Comparison of ENCODE assay signal across 17 mouse cellular contexts in genomic region chr6:122252146-122252545, GRCm38 (mm10). TPM values are rescaled to one million over a fixed set of nuclear protein-coding genes. Genes with fewer than 3 reads are reported as not detected.
DNase-seq lines count a peak whose midpoint lies in the region; ATAC-seq and TF ChIP-seq lines count a peak whose summit lies in the region.
"Had no signal": no experiment of that assay in that cellular context is flagged by ENCODE, and none has a peak within 500 bp of the region (broad histone marks: within the 10 kb centered on the region; RNA-seq: fewer than 3 reads in every experiment).

No protein-coding gene starts in this region.

- peak; percentile 55 for DNase-seq in forebrain, postnatal 0 days
- DNase-seq in lung, postnatal 0 days (ENCODE audit: low spot score): peak; percentile 16
- DNase-seq in lung, postnatal 36 days: no peak
- peak; percentile 57 for DNase-seq in MEL (ENCODE audit: low read depth, low spot score)
- DNase-seq in stomach, postnatal 0 days (ENCODE audit: low spot score): no peak
- DNase-seq: cerebellum, postnatal 25 days; gastrocnemius, postnatal 25 days; kidney, postnatal 4 days; liver, postnatal 0 days; thymus, postnatal 36 days had no signal

- TF ChIP-seq EP300 in lung, postnatal 0 days (IDR thresholded peaks at IDR 0.05): no peak
- no peak for TF ChIP-seq EP300 in MEL (IDR thresholded peaks at IDR 0.05; ENCODE audit: low read depth in 1 of 2, low read length in 2 of 2)
- TF ChIP-seq EP300 in stomach, postnatal 0 days (optimal IDR thresholded peaks at IDR 0.05): no peak

- H3K4me2 ChIP-seq in forebrain, postnatal 0 days (ENCODE audit: low read depth): no peak overlapping the region
- no peak overlapping the region for H3K4me2 ChIP-seq in forebrain, embryonic 13.5 days
- no peak overlapping the region for H3K4me2 ChIP-seq in lung, postnatal 0 days (replicated peaks; ENCODE audit: low read depth, low read length)
- H3K4me2 ChIP-seq in stomach, postnatal 0 days (replicated peaks; ENCODE audit: low read depth): no peak overlapping the region
- H3K4me2 ChIP-seq: midbrain, embryonic 12.5 days; neural tube, embryonic 13.5 days had no signal

- WGBS in forebrain, postnatal 0 days: 29% methylated on average over 1 of the region's 1 CpGs
- 26% methylated on average over 1 of the region's 1 CpGs for WGBS in forebrain, embryonic 13.5 days
- WGBS in lung, postnatal 0 days: 44% methylated on average over 1 of the region's 1 CpGs
- 53% methylated on average over 1 of the region's 1 CpGs for WGBS in stomach, postnatal 0 days

- no peaks in the 10 kb centered on the region for H3K4me1 ChIP-seq in forebrain, postnatal 0 days (ENCODE audit: insufficient read depth)
- no peaks in the 10 kb centered on the region for H3K4me1 ChIP-seq in forebrain, embryonic 13.5 days
- H3K4me1 ChIP-seq in lung, postnatal 0 days (ENCODE audit: insufficient read depth, low read depth, low read length): no peaks in the 10 kb centered on the region
- H3K4me1 ChIP-seq in MEL (ENCODE audit: control insufficient read depth in 1 of 2, insufficient read depth in 2 of 2, low read length in 2 of 2): peaks cover 9 to 10% of the 10 kb centered on the region in 2 experiments
- H3K4me1 ChIP-seq in stomach, postnatal 0 days (replicated peaks; ENCODE audit: control insufficient read depth, insufficient read depth): no peaks in the 10 kb centered on the region
- H3K4me1 ChIP-seq: midbrain, embryonic 12.5 days; neural tube, embryonic 13.5 days had no signal

- peak; percentile 69 for ATAC-seq in forebrain, postnatal 0 days
- no peak for ATAC-seq in forebrain, embryonic 13.5 days
- ATAC-seq in lung, postnatal 0 days: no peak
- no peak for ATAC-seq in stomach, postnatal 0 days (ENCODE audit: low FRiP score, low TSS enrichment)
- no peak for ATAC-seq in frontal cortex, adult (ENCODE audit: low TSS enrichment)
- ATAC-seq: activated CD4-positive, CD25-positive, alpha-beta regulatory T cell, adult 4 months; liver, postnatal 0 days had no signal

- TF ChIP-seq POLR2A in MEL (IDR thresholded peaks at IDR 0.05; ENCODE audit: control insufficient read depth in 1 of 2, insufficient read depth in 1 of 2, low read depth in 1 of 2, low read length in 2 of 2, poor library complexity in 1 of 2): no peak

- H3K27ac ChIP-seq in forebrain, postnatal 0 days (ENCODE audit: low read depth, low read length): no peak overlapping the region
- H3K27ac ChIP-seq in forebrain, embryonic 13.5 days: no peak overlapping the region
- no peak overlapping the region for H3K27ac ChIP-seq in lung, postnatal 0 days (ENCODE audit: low read length)
- H3K27ac ChIP-seq in MEL (ENCODE audit: control insufficient read depth, low read depth, low read length): no peak overlapping the region
- no peak overlapping the region for H3K27ac ChIP-seq in stomach, postnatal 0 days (replicated peaks)
- H3K27ac ChIP-seq: midbrain, embryonic 12.5 days; neural tube, embryonic 13.5 days had no signal

- H3K79me2 ChIP-seq in MEL (ENCODE audit: control insufficient read depth, insufficient read depth, low read length, poor library complexity): no peaks in the 10 kb centered on the region

- H3K9ac ChIP-seq in forebrain, postnatal 0 days: no peak overlapping the region
- no peak overlapping the region for H3K9ac ChIP-seq in forebrain, embryonic 13.5 days
- no peak overlapping the region for H3K9ac ChIP-seq in lung, postnatal 0 days (replicated peaks; ENCODE audit: low read depth)
- H3K9ac ChIP-seq in MEL (ENCODE audit: control insufficient read depth, low read depth, low read length, poor library complexity, severe bottlenecking): no peak overlapping the region
- no peak overlapping the region for H3K9ac ChIP-seq in stomach, postnatal 0 days (ENCODE audit: low read length)
- H3K9ac ChIP-seq: liver, postnatal 0 days; midbrain, embryonic 12.5 days; neural tube, embryonic 13.5 days had no signal

- no peaks in the 10 kb centered on the region for H3K9me3 ChIP-seq in forebrain, postnatal 0 days (ENCODE audit: low read length)
- no peaks in the 10 kb centered on the region for H3K9me3 ChIP-seq in forebrain, embryonic 13.5 days (replicated peaks)
- no peaks in the 10 kb centered on the region for H3K9me3 ChIP-seq in lung, postnatal 0 days (ENCODE audit: low read length)
- no peaks in the 10 kb centered on the region for H3K9me3 ChIP-seq in MEL (replicated peaks; ENCODE audit: insufficient read depth, low read length)
- no peaks in the 10 kb centered on the region for H3K9me3 ChIP-seq in stomach, postnatal 0 days (ENCODE audit: control insufficient read depth, low read length)
- H3K9me3 ChIP-seq: midbrain, embryonic 12.5 days; neural tube, embryonic 13.5 days had no signal

- H3K27me3 ChIP-seq in forebrain, postnatal 0 days (ENCODE audit: insufficient read depth, low read length): no peaks in the 10 kb centered on the region
- H3K27me3 ChIP-seq in forebrain, embryonic 13.5 days: no peaks in the 10 kb centered on the region
- H3K27me3 ChIP-seq in lung, postnatal 0 days (replicated peaks; ENCODE audit: insufficient read depth, low read length): no peaks in the 10 kb centered on the region
- no peaks in the 10 kb centered on the region for H3K27me3 ChIP-seq in MEL (ENCODE audit: control insufficient read depth in 1 of 2, insufficient read depth in 2 of 2, low read length in 2 of 2)
- H3K27me3 ChIP-seq in stomach, postnatal 0 days (ENCODE audit: control insufficient read depth, insufficient read depth, low read length): no peaks in the 10 kb centered on the region
- H3K27me3 ChIP-seq: midbrain, embryonic 12.5 days; neural tube, embryonic 13.5 days had no signal

- peak; percentile 89 for TF ChIP-seq RAD21 in MEL (IDR thresholded peaks at IDR 0.05; ENCODE audit: low read depth, low read length)

- H3K36me3 ChIP-seq in forebrain, postnatal 0 days (ENCODE audit: insufficient read depth): no peaks in the 10 kb centered on the region
- H3K36me3 ChIP-seq in forebrain, embryonic 13.5 days (ENCODE audit: poor library complexity, severe bottlenecking): no peaks in the 10 kb centered on the region
- H3K36me3 ChIP-seq in lung, postnatal 0 days (ENCODE audit: insufficient read depth, low read length): no peaks in the 10 kb centered on the region
- peaks cover 0 to 3% of the 10 kb centered on the region in 2 experiments; a peak in 2 of 4 replicates for H3K36me3 ChIP-seq in MEL (ENCODE audit: control insufficient read depth in 1 of 2, insufficient read depth in 2 of 2, low read length in 2 of 2)
- no peaks in the 10 kb centered on the region for H3K36me3 ChIP-seq in stomach, postnatal 0 days (ENCODE audit: control insufficient read depth, insufficient read depth, low read length)
- H3K36me3 ChIP-seq: midbrain, embryonic 12.5 days; neural tube, embryonic 13.5 days had no signal

- TF ChIP-seq CTCF in forebrain, postnatal 0 days (IDR thresholded peaks at IDR 0.05; ENCODE audit: low read depth): peak; percentile 48
- no peak; the same call in 1 of the 2 replicates for TF ChIP-seq CTCF in lung, postnatal 0 days (IDR thresholded peaks at IDR 0.05)
- TF ChIP-seq CTCF in MEL (IDR thresholded peaks at IDR 0.05 in 2 of 3, conservative IDR thresholded peaks at IDR 0.05 in 1 of 3; ENCODE audit: control insufficient read depth in 1 of 3, insufficient read depth in 1 of 3, low read depth in 2 of 3, low read length in 3 of 3, poor library complexity in 1 of 3, severe bottlenecking in 1 of 3): peak in 1 of 3 experiments; percentile 70; a peak in 3 of 6 replicates
- peak; percentile 54 for TF ChIP-seq CTCF in stomach, postnatal 0 days (IDR thresholded peaks at IDR 0.05; ENCODE audit: low read depth)

- no peak overlapping the region for H3K4me3 ChIP-seq in forebrain, postnatal 0 days (ENCODE audit: low read depth, low read length)
- no peak overlapping the region for H3K4me3 ChIP-seq in forebrain, embryonic 13.5 days
- no peak overlapping the region for H3K4me3 ChIP-seq in lung, postnatal 0 days (ENCODE audit: low read depth, low read length)
- no peak overlapping the region for H3K4me3 ChIP-seq in MEL (ENCODE audit: control insufficient read depth in 1 of 2, insufficient read depth in 1 of 2, low read depth in 2 of 2, low read length in 2 of 2)
- H3K4me3 ChIP-seq in stomach, postnatal 0 days (ENCODE audit: low read depth, low read length): no peak overlapping the region
- H3K4me3 ChIP-seq: midbrain, embryonic 12.5 days; neural tube, embryonic 13.5 days had no signal

TF ChIP-seq in MEL, 35 proteins besides CTCF, POLR2A, EP300 and RAD21 (continues in another document):
- no peak for TF ChIP-seq ZMIZ1 (IDR thresholded peaks at IDR 0.05; ENCODE audit: low read depth, low read length)
- TF ChIP-seq MYB (IDR thresholded peaks at IDR 0.05; ENCODE audit: low read depth, low read length): no peak
- 0 out of 2 replicates have a peak, but pooled peaks have one; percentile 17 for TF ChIP-seq MAX (IDR thresholded peaks at IDR 0.05; ENCODE audit: low read length)
- TF ChIP-seq CHD1 (IDR thresholded peaks at IDR 0.05; ENCODE audit: low read depth, low read length): no peak
- TF ChIP-seq CHD2 (IDR thresholded peaks at IDR 0.05; ENCODE audit: low read length): no peak
- TF ChIP-seq ZC3H11A (IDR thresholded peaks at IDR 0.05; ENCODE audit: low read depth, low read length): peak; percentile 90
- TF ChIP-seq SIN3A (IDR thresholded peaks at IDR 0.05; ENCODE audit: low read length): 0 out of 2 replicates have a peak, but pooled peaks have one; percentile 27
- no peak for TF ChIP-seq JUND (IDR thresholded peaks at IDR 0.05; ENCODE audit: low read depth, low read length)

RNA-seq across cellular contexts. Expression of gene Klrg1, which starts 30.5 kb away (rescaled TPM):
- 0.15 and 2.7 TPM in 2 replicates for total RNA-seq in forebrain, postnatal 0 days (2014; rRNA removed)
- polyA plus RNA-seq in forebrain, postnatal 0 days (2015; fragmentation: Nextera tagmentation; extraction: Ambion mirVana): 0.91 and 1.1 TPM in 2 replicates
- polyA plus RNA-seq in forebrain, embryonic 13.5 days (2015; fragmentation: Nextera tagmentation; extraction: Ambion mirVana): 0.40 and 0.43 TPM in 2 replicates
- not detected in 2 replicates for polyA plus RNA-seq in lung, postnatal 0 days (2015; fragmentation: Nextera tagmentation; extraction: Ambion mirVana)
- total RNA-seq in MEL (2012; rRNA removed): 0.88 and 1.0 TPM in 2 replicates
- under 1 TPM in 1 of 2 experiments, not detected in 1; 0.28 TPM for polyA plus RNA-seq in MEL (2012; ENCODE audit: insufficient read depth in 1 of 2, insufficient read length in 2 of 2, low read depth in 1 of 2, low replicate concordance in 2 of 2, missing spikeins in 1 of 2)
- polyA plus RNA-seq in stomach, postnatal 0 days (2015; fragmentation: Nextera tagmentation; extraction: Ambion mirVana): 0.08 and 0.15 TPM in 2 replicates
- total RNA-seq: gastrocnemius, postnatal 25 days had no signal
- polyA plus RNA-seq: heart, embryonic 16.5 days; intestine, embryonic 14.5 days; liver, postnatal 0 days had no signal

RNA-seq across cellular contexts. Expression of gene M6pr, which starts 56.4 kb away (rescaled TPM):
- 51.9 and 52.9 TPM in 2 replicates for total RNA-seq in forebrain, postnatal 0 days (2014; rRNA removed)
- 42.6 and 44.0 TPM in 2 replicates for polyA plus RNA-seq in forebrain, postnatal 0 days (2015; fragmentation: Nextera tagmentation; extraction: Ambion mirVana)
- polyA plus RNA-seq in forebrain, embryonic 13.5 days (2015; fragmentation: Nextera tagmentation; extraction: Ambion mirVana): 58.9 and 64.8 TPM in 2 replicates
- polyA plus RNA-seq in lung, postnatal 0 days (2015; fragmentation: Nextera tagmentation; extraction: Ambion mirVana): 112 and 114 TPM in 2 replicates
- 158 and 186 TPM in 2 replicates for total RNA-seq in MEL (2012; rRNA removed)
- 100 to 1,000 TPM in 1 of 2 experiments, not detected in 1; 183 TPM for polyA plus RNA-seq in MEL (2012; ENCODE audit: insufficient read depth in 1 of 2, insufficient read length in 2 of 2, low read depth in 1 of 2, low replicate concordance in 2 of 2, missing spikeins in 1 of 2)
- 103 and 111 TPM in 2 replicates for polyA plus RNA-seq in stomach, postnatal 0 days (2015; fragmentation: Nextera tagmentation; extraction: Ambion mirVana)

Comparison
In these comparisons a context has a peak if more than half of its experiments do, and no peak if none do; other contexts are left out.
1. DNase-seq: peak in forebrain, postnatal 0 days (single experiment), lung, postnatal 0 days (single experiment) and MEL (single experiment); none in lung, postnatal 36 days (single experiment) and stomach, postnatal 0 days (single experiment).